Mouse (Mus musculus): Measurements from ENCODE around the gene Cep55.

Cep55 gene

GRCm38 (mm10) chr19:38096858-38097758 lies 42.3 kb downstream of the Cep55 start, which contains the start of gene Ffar4:
TSS of gene Ffar4 (plus strand) at chr19:38097071.
- no peak for DNase-seq (ENCODE audit: low read depth)

GRCm38 (mm10) chr19:38107871-38108270 lies 53.1 kb downstream of the Cep55 start:
- no peak for DNase-seq (ENCODE audit: low read depth)

- no peak for DNase-seq (ENCODE audit: low read depth)
These were observed 54.9 kb downstream of the Cep55 start for GRCm38 (mm10) chr19:38109506-38110242.

DNA sequence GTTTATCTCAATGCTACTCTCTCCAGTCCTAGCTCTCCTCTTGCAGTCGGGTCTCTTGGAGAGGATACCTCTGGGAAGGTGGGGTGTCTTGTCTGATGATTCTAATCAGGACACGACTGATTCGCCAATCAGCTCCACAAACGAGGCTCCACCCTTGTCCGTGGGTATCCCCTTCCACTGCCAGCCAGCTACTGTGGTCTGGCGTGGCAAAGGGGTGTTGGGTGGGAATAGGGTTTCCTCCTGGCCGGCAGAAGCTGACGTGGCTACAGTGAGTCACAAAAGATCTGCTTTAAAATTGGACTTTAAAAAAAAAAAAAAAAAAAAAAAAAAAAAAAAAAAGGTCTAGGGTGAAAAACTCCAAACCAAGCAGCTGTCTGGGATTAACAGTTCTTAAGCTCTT lies 56.2 kb downstream of the Cep55 start:
- peak; percentile 56 for DNase-seq (ENCODE audit: low read depth)

GRCm38 (mm10) chr19:38112575-38112974 lies 57.8 kb downstream of the Cep55 start:
- DNase-seq (ENCODE audit: low read depth): no peak

DNA sequence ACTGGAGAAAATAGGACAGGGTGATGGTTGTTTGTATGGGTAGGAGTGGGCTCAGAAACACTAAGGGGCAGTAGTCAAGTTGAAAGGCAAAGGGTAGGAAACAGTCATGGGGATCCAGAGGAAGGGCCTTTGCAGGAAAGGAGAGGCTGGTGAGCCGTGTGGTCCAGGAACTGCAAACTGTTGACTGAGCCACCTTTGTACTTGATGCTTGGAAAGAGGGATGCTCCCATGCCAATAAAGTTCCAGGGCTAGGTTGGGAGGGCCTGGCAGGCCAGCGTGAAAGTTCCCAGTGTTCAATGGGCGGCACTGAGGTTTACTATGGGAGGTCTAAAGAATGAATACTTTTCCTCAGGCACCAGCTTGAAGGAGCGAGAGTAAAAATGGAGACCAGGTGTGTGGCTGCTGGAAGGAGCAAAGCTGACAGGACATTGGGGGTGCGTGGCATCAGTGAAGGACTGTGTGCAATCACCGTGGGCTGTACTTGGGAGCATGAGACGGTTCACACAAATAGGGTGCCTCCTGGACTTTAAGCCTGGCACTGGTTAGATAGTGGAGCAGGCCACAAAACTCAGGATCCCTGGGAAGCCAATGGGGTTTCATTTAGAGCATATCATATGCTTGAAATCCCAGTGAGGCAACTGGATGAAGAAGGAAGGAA lies 60.2 kb downstream of the Cep55 start:
- no peak for DNase-seq (ENCODE audit: low read depth)

GRCm38 (mm10) chr19:38120123-38120760 lies 65.4 kb downstream of the Cep55 start:
- DNase-seq (ENCODE audit: low read depth): no peak

- no peak for DNase-seq (ENCODE audit: low read depth)
These were observed 69.1 kb downstream of the Cep55 start for GRCm38 (mm10) chr19:38123921-38124320.
